Mouse (Mus musculus): ENCODE measurements around the gene Tyrobp. TPM values are rescaled to one million over a fixed set of nuclear protein-coding genes. Genes with fewer than 3 reads are reported as not detected.

The Tyrobp gene
- total RNA-seq, 2 experiments from 2014 or later = 2.9 to 5.7 TPM

- no peak for DNase-seq
- intact Hi-C loops (cut with DNase I) = no loop called here
These were observed 9.0 kb downstream of the Tyrobp start for GRCm38 (mm10) chr7:30422560-30422959.

GRCm38 (mm10) chr7:30423071-30423641 lies 9.6 kb downstream of the Tyrobp start:
- DNase-seq = no peak
- intact Hi-C loops (cut with DNase I) = no loop called here

GRCm38 (mm10) chr7:30429327-30429726 lies 15.8 kb downstream of the Tyrobp start:
- DNase-seq = no peak
- intact Hi-C loops (cut with DNase I) = no loop called here

- intact Hi-C loops (cut with DNase I) = loop anchor here (5.0 kb wide), 1 partner anchor 83 kb away; no protein-coding TSS in a partner anchor
- DNase-seq = no peak
These were observed 16.6 kb downstream of the Tyrobp start for GRCm38 (mm10) chr7:30430191-30430590.

GRCm38 (mm10) chr7:30431793-30432192 lies 18.2 kb downstream of the Tyrobp start:
- DNase-seq = peak in 1 of 2 experiments; percentile 39
- intact Hi-C loops (cut with DNase I) = loop anchor here (2.0 to 5.0 kb wide), 2 partner anchors 59 to 84 kb away; no protein-coding TSS in a partner anchor

GRCm38 (mm10) chr7:30434238-30434637 lies 20.7 kb downstream of the Tyrobp start:
- peak in 1 of 2 experiments; percentile 28 for DNase-seq
- intact Hi-C loops (cut with DNase I) = loop anchor here (5.0 kb wide), 1 partner anchor 87 kb away; no protein-coding TSS in a partner anchor

GRCm38 (mm10) chr7:30434701-30435100 lies 21.1 kb downstream of the Tyrobp start:
- intact Hi-C loops (cut with DNase I) = loop anchor here (5.0 kb wide), 1 partner anchor 87 kb away; no protein-coding TSS in a partner anchor
- no peak for DNase-seq

GRCm38 (mm10) chr7:30435156-30435555 lies 21.6 kb downstream of the Tyrobp start:
- no peak for DNase-seq

GRCm38 (mm10) chr7:30436879-30437278 lies 23.3 kb downstream of the Tyrobp start:
- no peak for DNase-seq
- intact Hi-C loops (cut with DNase I) = no loop called here

More at GRCm38 (mm10) chr7:30435156-30435555, 21.6 kb downstream of the Tyrobp start:
- intact Hi-C loops (cut with DNase I) = no loop called here

GRCm38 (mm10) chr7:30439734-30440133 lies 26.2 kb downstream of the Tyrobp start:
- no peak for DNase-seq
- intact Hi-C loops (cut with DNase I) = loop anchor here (5.0 kb wide), 1 partner anchor 53 kb away; the partner anchor contains the start of gene Prodh2

- no peak for DNase-seq
- intact Hi-C loops (cut with DNase I) = loop anchor here (5.0 kb wide), 1 partner anchor 52 kb away; the partner anchor contains the start of gene Prodh2
These were observed 27.1 kb downstream of the Tyrobp start for GRCm38 (mm10) chr7:30440697-30441096.

- intact Hi-C loops (cut with DNase I) = loop anchor here (5.0 kb wide), 1 partner anchor 49 kb away; the partner anchor contains the start of gene Prodh2
- DNase-seq = no peak
These were observed 30.1 kb downstream of the Tyrobp start for GRCm38 (mm10) chr7:30443696-30444095.

GRCm38 (mm10) chr7:30444154-30444970 lies 30.8 kb downstream of the Tyrobp start:
- intact Hi-C loops (cut with DNase I) = loop anchor here (5.0 kb wide), 1 partner anchor 48 kb away; the partner anchor contains the start of gene Prodh2
- no peak for DNase-seq

GRCm38 (mm10) chr7:30444971-30445751 lies 31.6 kb downstream of the Tyrobp start, which contains the start of gene Aplp1:
Aplp1 (minus strand) TSS chr7:30445535.
- no peak for DNase-seq
- intact Hi-C loops (cut with DNase I) = loop anchor here (5.0 kb wide), 1 partner anchor 47 kb away; the partner anchor contains the start of gene Prodh2

- no peak for DNase-seq
- intact Hi-C loops (cut with DNase I) = no loop called here
These were observed 36.7 kb downstream of the Tyrobp start for GRCm38 (mm10) chr7:30450241-30450640.

- intact Hi-C loops (cut with DNase I) = no loop called here
- DNase-seq = no peak
These were observed 39.8 kb downstream of the Tyrobp start for GRCm38 (mm10) chr7:30453327-30453726.

GRCm38 (mm10) chr7:30453766-30454165 lies 40.2 kb downstream of the Tyrobp start:
- intact Hi-C loops (cut with DNase I) = no loop called here
- no peak for DNase-seq

- intact Hi-C loops (cut with DNase I) = no loop called here
These were observed 40.7 kb downstream of the Tyrobp start for GRCm38 (mm10) chr7:30454259-30454658.

GRCm38 (mm10) chr7:30456487-30456886 lies 42.9 kb downstream of the Tyrobp start:
- intact Hi-C loops (cut with DNase I) = no loop called here
- no peak for DNase-seq

More at GRCm38 (mm10) chr7:30454259-30454658, 40.7 kb downstream of the Tyrobp start:
- DNase-seq = no peak

GRCm38 (mm10) chr7:30456911-30457628 lies 43.5 kb downstream of the Tyrobp start:
- DNase-seq = no peak
- intact Hi-C loops (cut with DNase I) = no loop called here

All from gastrocnemius, postnatal 36 days (tissue).